Mouse (Mus musculus) central nervous system, embryonic 11.5 days (tissue): ENCODE measurements around the gene Olfr1484. TPM values are rescaled to one million over a fixed set of nuclear protein-coding genes. Genes with fewer than 3 reads are reported as not detected.

Experiments
- polyA plus RNA-seq: library from polyadenylated mRNA; depleted of rRNA; stranded (reverse); fragments of >200 nt; gene quantifications from 2 replicates; pipeline ENCODE4 v1.2.3, GENCODE M21; 2012; rRNA removed

Gene Olfr1484
- not detected in 2 replicates for polyA plus RNA-seq

GRCm38 (mm10) chr19:13583211-13583610 lies at the start of gene Olfr1484:
TSS of gene Olfr1484 (plus strand) at chr19:13583511.

GRCm38 (mm10) chr19:13617075-13617474 lies 33.8 kb downstream of the Olfr1484 start, which contains the start of gene Olfr1487:
TSS of gene Olfr1487 (plus strand) at chr19:13617375.

GRCm38 (mm10) chr19:13631321-13631720 lies 48.0 kb downstream of the Olfr1484 start, which contains the start of gene Olfr1489:
TSS of gene Olfr1489 (plus strand) at chr19:13631621.

Other genes starting within 250 kb of the Olfr1484 start
- gene Olfr1466, start 244.6 kb upstream of the Olfr1484 start, polyA plus RNA-seq = not detected in 2 replicates
- gene Olfr1467, start 221.3 kb upstream of the Olfr1484 start, polyA plus RNA-seq = not detected in 2 replicates
- gene Olfr1469, start 175.7 kb upstream of the Olfr1484 start, polyA plus RNA-seq = not detected in 2 replicates
- gene Olfr1471, start 140.1 kb upstream of the Olfr1484 start, polyA plus RNA-seq = not detected in 2 replicates
- not detected in 2 replicates for gene Olfr1472, start 127.4 kb upstream of the Olfr1484 start, polyA plus RNA-seq
- not detected in 2 replicates for gene Olfr1474, start 113.9 kb upstream of the Olfr1484 start, polyA plus RNA-seq
- not detected in 2 replicates for gene Olfr1475, start 103.3 kb upstream of the Olfr1484 start, polyA plus RNA-seq
- not detected in 2 replicates for gene Olfr1477, start 83.0 kb upstream of the Olfr1484 start, polyA plus RNA-seq
- gene Olfr1480, start 55.6 kb upstream of the Olfr1484 start, polyA plus RNA-seq = not detected in 2 replicates
- gene Olfr1487, start 33.9 kb downstream of the Olfr1484 start, polyA plus RNA-seq = not detected in 2 replicates
- not detected in 2 replicates for gene Olfr1489, start 48.1 kb downstream of the Olfr1484 start, polyA plus RNA-seq
- not detected in 2 replicates for gene Olfr1490, start 67.6 kb downstream of the Olfr1484 start, polyA plus RNA-seq
- not detected in 2 replicates for gene Olfr1491, start 113.8 kb downstream of the Olfr1484 start, polyA plus RNA-seq
- gene Olfr1493-ps1, start 139.8 kb downstream of the Olfr1484 start, polyA plus RNA-seq = not detected in 2 replicates
- not detected in 2 replicates for gene Olfr1494, start 156.2 kb downstream of the Olfr1484 start, polyA plus RNA-seq
- gene Olfr1495, start 181.1 kb downstream of the Olfr1484 start, polyA plus RNA-seq = not detected in 2 replicates
- gene Olfr1496, start 194.4 kb downstream of the Olfr1484 start, polyA plus RNA-seq = not detected in 2 replicates
- gene Olfr1497, start 214.7 kb downstream of the Olfr1484 start, polyA plus RNA-seq = not detected in 2 replicates
- not detected in 2 replicates for gene Olfr1499, start 235.9 kb downstream of the Olfr1484 start, polyA plus RNA-seq
- not detected in 2 replicates for gene Olfr1500, start 247.0 kb downstream of the Olfr1484 start, polyA plus RNA-seq